Mouse (Mus musculus): ENCODE measurements around the gene Cenpq.

- no peak for TF ChIP-seq CTCF (IDR thresholded peaks at IDR 0.05; ENCODE audit: low read depth)
- no peak for TF ChIP-seq EP300 (IDR thresholded peaks at IDR 0.05; ENCODE audit: low read depth)
Measured at GRCm38 (mm10) chr17:40904056-40904597, 30.7 kb downstream of the Cenpq start.

All from liver, embryonic 14.5 days (tissue).